Mouse (Mus musculus): Measurements from ENCODE around the gene Gle1. TPM values are rescaled to one million over a fixed set of nuclear protein-coding genes. Genes with fewer than 3 reads are reported as not detected.

The Gle1 gene
- polyA plus RNA-seq, 1 experiment from 2014 or later: 44.1 TPM

DNA sequence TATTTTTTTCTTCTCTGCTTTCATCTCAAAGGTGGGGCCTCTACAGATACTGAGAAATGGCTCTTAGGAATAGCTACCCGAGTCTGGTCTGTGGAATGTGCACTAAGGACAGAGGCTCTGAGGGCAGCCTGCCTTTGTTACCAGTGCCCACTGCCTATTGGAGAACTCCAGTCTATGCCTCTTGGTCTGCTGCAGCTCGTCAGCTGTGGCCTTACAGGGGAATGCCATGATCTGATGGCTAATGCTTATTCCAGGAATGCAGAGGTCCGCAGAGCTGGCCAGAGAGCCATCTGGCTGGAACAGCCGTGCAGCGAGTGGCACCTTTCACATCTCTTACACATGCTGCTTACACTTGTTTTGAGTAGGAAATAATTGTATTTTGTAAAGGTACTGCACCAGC is 32.5 kb downstream of the Gle1 start:
- Histone ChIP-seq H3K9ac (ENCODE audit: low read depth, low read length) (peak overlapping the region; percentile 22; the same call in 1 of the 2 replicates), H3K4me1 (ENCODE audit: control insufficient read depth, insufficient read depth, low read length) (peaks cover 31% of the 10 kb centered on the region), H3K36me3 (ENCODE audit: control insufficient read depth, insufficient read depth, low read length) (peaks cover 27% of the 10 kb centered on the region; the same call in 1 of the 2 replicates), H3K27ac (replicated peaks; ENCODE audit: low read depth, low read length) (no peak overlapping the region), H3K9me3 (ENCODE audit: control insufficient read depth, low read length) (no peaks in the 10 kb centered on the region), H3K4me3 (ENCODE audit: low read depth, low read length) (peak overlapping the region; percentile 98; the same call in 1 of the 2 replicates), H3K27me3 (replicated peaks; ENCODE audit: control insufficient read depth, insufficient read depth, low read length) (no peaks in the 10 kb centered on the region), H3K4me2 (ENCODE audit: low read depth, low read length) (peak overlapping the region; percentile 73; the same call in 1 of the 2 replicates)
- DNase-seq (ENCODE audit: low spot score) (peak; percentile 34), ATAC-seq (ENCODE audit: low read depth) (no peak)
- WGBS: 48% methylated on average over 5 of the region's 5 CpGs

DNA sequence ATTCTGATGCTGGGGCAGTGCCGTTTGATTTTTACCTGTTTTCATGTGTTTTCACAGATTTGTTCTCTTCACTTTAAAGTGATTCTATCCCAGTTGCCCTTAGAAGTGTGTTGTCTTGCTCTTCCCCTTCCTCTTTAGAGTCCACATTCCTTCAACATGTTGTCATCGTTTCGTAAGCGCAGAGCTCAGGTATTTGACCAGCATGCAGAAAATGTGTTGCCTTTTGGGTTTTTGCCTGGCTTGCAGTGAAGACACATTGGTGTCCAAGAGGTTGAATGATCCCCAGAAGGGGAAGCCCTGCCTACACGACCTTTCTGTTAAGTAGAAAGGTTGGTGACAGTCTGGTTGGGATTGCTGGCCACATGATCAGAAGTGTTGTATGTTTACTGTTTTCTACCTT is 33.4 kb downstream of the Gle1 start:
- Histone ChIP-seq H3K27ac (replicated peaks; ENCODE audit: low read depth, low read length) (no peak overlapping the region), H3K4me1 (ENCODE audit: control insufficient read depth, insufficient read depth, low read length) (peaks cover 31% of the 10 kb centered on the region), H3K4me3 (ENCODE audit: low read depth, low read length) (no peak overlapping the region), H3K9me3 (ENCODE audit: control insufficient read depth, low read length) (no peaks in the 10 kb centered on the region), H3K4me2 (ENCODE audit: low read depth, low read length) (no peak overlapping the region), H3K9ac (ENCODE audit: low read depth, low read length) (no peak overlapping the region), H3K36me3 (ENCODE audit: control insufficient read depth, insufficient read depth, low read length) (peaks cover 27% of the 10 kb centered on the region; the same call in 1 of the 2 replicates), H3K27me3 (replicated peaks; ENCODE audit: control insufficient read depth, insufficient read depth, low read length) (no peaks in the 10 kb centered on the region)
- ATAC-seq (ENCODE audit: low read depth) (no peak), DNase-seq (ENCODE audit: low spot score) (no peak)
- 57% methylated on average over 5 of the region's 5 CpGs for WGBS

- H3K9me3 ChIP-seq (ENCODE audit: control insufficient read depth, low read length): no peaks in the 10 kb centered on the region
- no peaks in the 10 kb centered on the region for H3K27me3 ChIP-seq (replicated peaks; ENCODE audit: control insufficient read depth, insufficient read depth, low read length)
- DNase-seq (ENCODE audit: low spot score) (peak; percentile 77), ATAC-seq (ENCODE audit: low read depth) (peak; percentile 44; the same call in 1 of the 2 replicates)
- H3K4me3 ChIP-seq (ENCODE audit: low read depth, low read length): no peak overlapping the region
- peaks cover 40% of the 10 kb centered on the region; the same call in 1 of the 2 replicates for H3K36me3 ChIP-seq (ENCODE audit: control insufficient read depth, insufficient read depth, low read length)
- peak overlapping the region; percentile 13 for H3K27ac ChIP-seq (replicated peaks; ENCODE audit: low read depth, low read length)
- H3K4me1 ChIP-seq (ENCODE audit: control insufficient read depth, insufficient read depth, low read length): peaks cover 13% of the 10 kb centered on the region
- WGBS: 69% methylated on average over 9 of the region's 9 CpGs
- no peak overlapping the region for H3K4me2 ChIP-seq (ENCODE audit: low read depth, low read length)
- no peak overlapping the region for H3K9ac ChIP-seq (ENCODE audit: low read depth, low read length)
Measured at GRCm38 (mm10) chr2:29971838-29972635, 36.8 kb downstream of the Gle1 start.

- H3K36me3 ChIP-seq (ENCODE audit: control insufficient read depth, insufficient read depth, low read length): peaks cover 36% of the 10 kb centered on the region
- ATAC-seq (ENCODE audit: low read depth) (no peak), DNase-seq (ENCODE audit: low spot score) (no peak)
- H3K27ac ChIP-seq (replicated peaks; ENCODE audit: low read depth, low read length): no peak overlapping the region
- no peaks in the 10 kb centered on the region for H3K27me3 ChIP-seq (replicated peaks; ENCODE audit: control insufficient read depth, insufficient read depth, low read length)
- no peak overlapping the region for H3K9ac ChIP-seq (ENCODE audit: low read depth, low read length)
- whole genome bisulfite sequencing: 16% methylated on average over 2 of the region's 2 CpGs
- no peak overlapping the region for H3K4me2 ChIP-seq (ENCODE audit: low read depth, low read length)
- H3K9me3 ChIP-seq (ENCODE audit: control insufficient read depth, low read length): no peaks in the 10 kb centered on the region
- no peak overlapping the region for H3K4me3 ChIP-seq (ENCODE audit: low read depth, low read length)
- peaks cover 2% of the 10 kb centered on the region; the same call in 1 of the 2 replicates for H3K4me1 ChIP-seq (ENCODE audit: control insufficient read depth, insufficient read depth, low read length)
Measured at GRCm38 (mm10) chr2:29973525-29973924, 38.3 kb downstream of the Gle1 start.

DNA sequence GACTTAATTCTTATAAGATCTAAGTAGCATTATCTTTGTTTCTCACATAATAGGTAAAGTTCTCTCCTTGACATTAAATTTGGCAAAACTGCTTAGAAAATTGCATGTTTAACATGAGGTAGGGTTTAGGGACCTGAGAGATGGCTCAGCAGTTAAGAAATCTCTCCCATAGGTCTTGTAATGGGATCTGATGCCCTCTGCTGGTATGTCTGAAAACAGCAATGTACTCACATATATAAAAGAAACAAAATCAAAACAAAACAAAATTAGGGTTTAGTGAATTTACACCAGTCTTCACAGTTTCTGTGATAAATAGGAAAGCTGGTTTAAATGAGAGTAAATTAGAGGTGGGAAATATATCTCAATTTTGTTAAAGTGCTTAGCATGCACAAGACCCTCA is 42.1 kb downstream of the Gle1 start:
- peak; percentile 64 for DNase-seq (ENCODE audit: low spot score)

DNA sequence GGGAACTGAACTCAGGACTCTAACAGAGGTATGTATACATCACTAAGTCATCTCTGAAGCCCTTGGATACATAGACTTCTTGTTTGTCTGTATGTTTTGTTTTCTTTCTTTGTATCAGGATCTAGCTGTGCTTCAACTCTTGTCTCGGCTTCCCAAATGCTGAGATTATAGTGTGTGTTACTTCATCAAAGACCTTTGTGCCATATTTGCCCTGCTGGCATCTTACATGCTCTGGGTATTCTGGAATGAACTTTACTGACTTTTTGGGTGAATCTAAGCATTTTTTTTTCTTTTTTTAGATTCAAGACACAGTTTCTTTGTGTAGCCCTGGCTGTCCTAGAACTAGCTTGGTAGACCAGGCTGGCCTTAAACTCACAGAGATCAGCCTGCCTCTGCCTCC is 45.4 kb downstream of the Gle1 start:
- no peak overlapping the region for H3K27ac ChIP-seq (replicated peaks; ENCODE audit: low read depth, low read length)
- 94% methylated on average over 1 of the region's 1 CpGs for WGBS
- no peak overlapping the region for H3K4me3 ChIP-seq (ENCODE audit: low read depth, low read length)
- no peak overlapping the region for H3K9ac ChIP-seq (ENCODE audit: low read depth, low read length)
- no peaks in the 10 kb centered on the region for H3K4me1 ChIP-seq (ENCODE audit: control insufficient read depth, insufficient read depth, low read length)
- no peaks in the 10 kb centered on the region for H3K9me3 ChIP-seq (ENCODE audit: control insufficient read depth, low read length)
- ATAC-seq (ENCODE audit: low read depth) (no peak), DNase-seq (ENCODE audit: low spot score) (no peak)
- peaks cover 85% of the 10 kb centered on the region for H3K36me3 ChIP-seq (ENCODE audit: control insufficient read depth, insufficient read depth, low read length)
- no peak overlapping the region for H3K4me2 ChIP-seq (ENCODE audit: low read depth, low read length)
- no peaks in the 10 kb centered on the region for H3K27me3 ChIP-seq (replicated peaks; ENCODE audit: control insufficient read depth, insufficient read depth, low read length)

More for the DNA sequence above, 42.1 kb downstream of the Gle1 start:
- Histone ChIP-seq H3K36me3 (ENCODE audit: control insufficient read depth, insufficient read depth, low read length) (peaks cover 54% of the 10 kb centered on the region), H3K27ac (replicated peaks; ENCODE audit: low read depth, low read length) (no peak overlapping the region), H3K9me3 (ENCODE audit: control insufficient read depth, low read length) (no peaks in the 10 kb centered on the region), H3K4me2 (ENCODE audit: low read depth, low read length) (no peak overlapping the region), H3K4me1 (ENCODE audit: control insufficient read depth, insufficient read depth, low read length) (0 out of 2 replicates have a peak, but pooled peaks cover 2% of the 10 kb centered on the region), H3K4me3 (ENCODE audit: low read depth, low read length) (no peak overlapping the region), H3K9ac (ENCODE audit: low read depth, low read length) (no peak overlapping the region), H3K27me3 (replicated peaks; ENCODE audit: control insufficient read depth, insufficient read depth, low read length) (no peaks in the 10 kb centered on the region)
- ATAC-seq (ENCODE audit: low read depth): no peak

- no peak overlapping the region for H3K4me3 ChIP-seq (ENCODE audit: low read depth, low read length)
- H3K4me1 ChIP-seq (ENCODE audit: control insufficient read depth, insufficient read depth, low read length): no peaks in the 10 kb centered on the region
- WGBS: 56% methylated on average over 2 of the region's 2 CpGs
- no peak overlapping the region for H3K9ac ChIP-seq (ENCODE audit: low read depth, low read length)
- no peaks in the 10 kb centered on the region for H3K27me3 ChIP-seq (replicated peaks; ENCODE audit: control insufficient read depth, insufficient read depth, low read length)
- ATAC-seq (ENCODE audit: low read depth): no peak
- no peak overlapping the region for H3K4me2 ChIP-seq (ENCODE audit: low read depth, low read length)
- H3K27ac ChIP-seq (replicated peaks; ENCODE audit: low read depth, low read length): no peak overlapping the region
- DNase-seq (ENCODE audit: low spot score): no peak
- peaks cover 99% of the 10 kb centered on the region for H3K36me3 ChIP-seq (ENCODE audit: control insufficient read depth, insufficient read depth, low read length)
- H3K9me3 ChIP-seq (ENCODE audit: control insufficient read depth, low read length): no peaks in the 10 kb centered on the region
Measured at GRCm38 (mm10) chr2:29991962-29992361, 56.7 kb downstream of the Gle1 start.

GRCm38 (mm10) chr2:30009101-30009500 is 73.9 kb downstream of the Gle1 start:
- ATAC-seq (ENCODE audit: low read depth) (no peak), DNase-seq (ENCODE audit: low spot score) (no peak)
- H3K4me1 ChIP-seq (ENCODE audit: control insufficient read depth, insufficient read depth, low read length): no peaks in the 10 kb centered on the region
- no peaks in the 10 kb centered on the region for H3K27me3 ChIP-seq (replicated peaks; ENCODE audit: control insufficient read depth, insufficient read depth, low read length)
- no peak overlapping the region for H3K4me3 ChIP-seq (ENCODE audit: low read depth, low read length)
- H3K4me2 ChIP-seq (ENCODE audit: low read depth, low read length): no peak overlapping the region
- no peak overlapping the region for H3K27ac ChIP-seq (replicated peaks; ENCODE audit: low read depth, low read length)
- 77% methylated on average over 1 of the region's 1 CpGs for WGBS
- peaks cover 99% of the 10 kb centered on the region for H3K36me3 ChIP-seq (ENCODE audit: control insufficient read depth, insufficient read depth, low read length)
- no peak overlapping the region for H3K9ac ChIP-seq (ENCODE audit: low read depth, low read length)
- H3K9me3 ChIP-seq (ENCODE audit: control insufficient read depth, low read length): no peaks in the 10 kb centered on the region
